Mouse (Mus musculus) right cerebral cortex, postnatal 25 days (tissue): ENCODE measurements around the gene Zfp131.
"Not testable (repeated sequence)": the region's sequence is repeated elsewhere in the genome, so short reads cannot be mapped to it uniquely, and the experiment has no call there.

ENCODE experiments used
- DNase-seq: peaks from one replicate; pipeline ENCODE4 v3.0.0; 2022

The Zfp131 gene

DNA sequence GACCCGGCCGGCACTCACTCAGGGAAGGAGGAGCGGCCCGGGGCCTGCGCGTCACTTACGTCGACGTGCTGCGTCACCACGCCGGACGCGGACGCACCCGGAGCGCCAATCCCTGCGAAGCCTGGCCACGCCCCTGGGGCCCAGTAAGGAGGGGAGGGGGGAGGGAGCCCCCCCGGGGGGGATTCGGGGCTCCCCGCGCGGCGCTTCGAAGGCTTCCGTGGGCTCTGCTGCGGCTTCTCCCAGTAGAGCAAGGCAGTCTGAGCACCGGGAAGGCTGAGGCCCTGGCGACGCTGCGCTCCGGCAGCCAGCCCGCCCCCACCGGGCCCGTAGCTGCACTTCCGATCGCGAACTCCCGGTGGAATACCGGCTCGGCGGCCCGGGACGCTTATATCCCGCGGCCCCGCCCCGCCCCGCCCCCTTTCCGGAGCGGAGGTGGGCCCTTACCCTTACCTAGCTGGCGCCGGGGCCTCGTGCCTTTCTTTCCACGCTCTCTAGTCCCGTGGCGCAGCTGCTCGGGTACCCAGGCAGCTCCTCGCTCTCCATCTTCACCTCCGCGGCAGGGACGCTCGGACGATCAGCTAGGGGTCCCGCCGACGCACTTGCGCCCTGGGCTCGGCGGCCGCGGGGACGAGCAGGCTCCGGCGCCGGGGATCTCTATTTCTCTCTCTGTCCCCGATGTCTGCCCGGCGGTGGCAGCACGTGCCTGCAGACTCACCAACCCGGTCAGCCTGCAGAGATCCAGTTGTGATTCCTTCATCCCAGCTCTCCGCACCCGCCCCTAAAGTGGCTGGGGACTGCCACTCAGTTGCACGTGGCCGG, at the start of gene Zfp131:
Gene Zfp131, minus strand, starts transcription at position 129 of the 819 bp plus-strand sequence.
- DNase-seq = peak; percentile 93

DNA sequence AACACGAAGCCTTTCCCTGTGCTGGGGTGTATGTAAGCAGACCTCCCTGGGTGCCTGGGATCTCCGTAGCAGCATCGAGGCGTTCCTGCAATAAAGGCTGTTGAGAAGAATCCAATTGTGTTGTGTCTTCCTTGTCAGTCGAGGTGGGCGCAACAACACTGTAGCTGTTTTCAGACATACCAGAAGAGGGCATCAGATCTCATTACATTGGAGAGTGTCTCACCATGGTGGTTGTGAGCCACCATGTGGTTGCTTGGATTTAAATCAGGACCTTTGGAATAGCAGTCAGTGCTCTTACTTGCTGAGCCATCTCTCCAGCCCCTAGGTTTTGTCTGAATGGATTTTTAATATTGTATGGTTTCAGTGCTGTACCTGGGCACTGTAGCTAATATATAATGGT, 49.3 kb upstream of the Zfp131 start:
- DNase-seq = not testable (repeated sequence)

GRCm38 (mm10) chr13:119837719-119838337, 47.1 kb upstream of the Zfp131 start:
- DNase-seq = peak; percentile 8

DNA sequence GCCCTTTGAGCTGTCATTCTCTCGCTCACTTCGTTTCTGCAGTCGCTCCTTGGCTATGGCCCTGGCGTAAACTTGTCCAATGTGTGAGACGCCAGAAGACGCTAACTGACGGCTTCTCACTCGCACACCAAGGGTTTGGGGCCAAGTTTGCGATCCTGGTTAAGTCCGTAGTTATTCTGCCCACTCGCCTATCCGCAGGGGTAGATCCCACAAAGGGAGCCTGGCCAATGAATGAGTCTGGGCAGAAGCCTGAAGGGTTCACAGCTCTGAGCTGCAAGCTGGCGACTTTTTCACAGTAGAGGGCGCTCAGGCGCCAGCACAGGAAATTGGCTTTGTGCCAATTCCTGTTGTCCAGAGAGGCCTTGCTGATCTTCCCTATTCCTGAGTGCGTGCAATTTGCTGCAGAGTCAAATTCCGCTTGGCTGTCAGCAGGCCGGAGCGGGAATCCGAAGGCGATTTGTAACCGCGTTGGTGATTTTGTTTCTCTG, 45.7 kb upstream of the Zfp131 start:
- DNase-seq = peak; percentile 4

GRCm38 (mm10) chr13:119835320-119836056, 44.8 kb upstream of the Zfp131 start, which contains the start of gene D13Ertd608e:
Gene D13Ertd608e, plus strand, starts transcription at chr13:119836006.
- DNase-seq = peak; percentile 12

DNA sequence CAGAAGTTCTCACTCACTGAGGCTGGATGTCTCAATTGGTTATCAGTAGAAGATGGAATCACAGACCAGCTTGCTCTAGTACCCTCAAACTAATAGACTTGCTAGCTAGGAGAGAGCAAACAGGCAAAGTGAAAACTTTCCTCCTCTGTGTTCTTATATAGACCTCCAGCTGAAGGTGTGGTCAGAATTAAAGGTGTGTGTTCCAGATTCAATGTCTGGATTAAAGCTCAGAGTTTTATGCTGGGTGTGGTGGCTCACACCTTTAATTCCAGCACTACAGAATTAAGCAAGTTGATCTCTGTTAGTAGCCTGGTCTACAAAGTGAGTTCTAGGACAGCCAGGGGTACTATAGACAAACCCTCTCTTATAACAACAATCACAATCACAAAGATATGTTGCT, 39.4 kb upstream of the Zfp131 start, which contains the start of gene AF067063:
Gene AF067063, minus strand, starts transcription at position 101 of the 400 bp plus-strand sequence.
- not testable (repeated sequence) for DNase-seq

GRCm38 (mm10) chr13:119817579-119818206, 27.0 kb upstream of the Zfp131 start:
- DNase-seq = no peak

DNA sequence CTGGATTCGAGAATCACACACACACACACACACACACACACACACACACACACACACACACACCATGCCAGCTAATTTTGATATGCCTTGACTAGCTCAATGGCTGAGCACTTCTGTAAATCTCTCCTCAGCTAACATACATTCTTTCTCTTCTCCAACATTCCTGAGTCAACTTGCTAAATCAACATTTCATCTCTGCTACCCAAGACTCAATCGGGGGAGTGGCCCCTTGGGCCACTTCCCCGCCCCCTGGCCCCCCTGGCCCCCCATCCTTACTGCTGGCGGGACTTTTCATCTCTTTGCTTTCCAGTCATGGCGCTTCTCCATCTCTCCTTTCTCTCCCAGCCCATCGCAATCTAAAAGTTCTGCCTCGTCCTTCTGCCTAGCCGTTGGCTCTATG, 26.1 kb upstream of the Zfp131 start:
- no peak for DNase-seq

DNA sequence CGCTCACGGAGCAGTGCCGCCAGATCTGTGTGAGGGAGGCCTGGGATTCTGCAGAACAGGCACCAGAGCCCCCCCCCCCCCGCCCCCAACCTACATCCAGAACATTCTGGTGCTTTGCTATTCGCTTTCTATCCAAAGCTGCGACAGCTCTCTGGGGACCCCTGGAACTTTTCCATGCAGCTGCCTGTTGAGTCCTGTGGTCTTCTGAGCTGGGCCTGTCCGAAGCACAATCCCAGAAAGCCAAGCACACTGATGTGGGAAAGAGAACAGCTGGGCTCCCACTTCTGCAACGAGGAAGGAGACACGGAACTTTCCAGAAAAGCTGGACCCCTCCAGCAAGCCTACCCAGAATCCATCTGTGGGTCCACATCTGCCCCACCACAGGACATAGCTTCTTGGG, 19.3 kb upstream of the Zfp131 start:
- DNase-seq = no peak

DNA sequence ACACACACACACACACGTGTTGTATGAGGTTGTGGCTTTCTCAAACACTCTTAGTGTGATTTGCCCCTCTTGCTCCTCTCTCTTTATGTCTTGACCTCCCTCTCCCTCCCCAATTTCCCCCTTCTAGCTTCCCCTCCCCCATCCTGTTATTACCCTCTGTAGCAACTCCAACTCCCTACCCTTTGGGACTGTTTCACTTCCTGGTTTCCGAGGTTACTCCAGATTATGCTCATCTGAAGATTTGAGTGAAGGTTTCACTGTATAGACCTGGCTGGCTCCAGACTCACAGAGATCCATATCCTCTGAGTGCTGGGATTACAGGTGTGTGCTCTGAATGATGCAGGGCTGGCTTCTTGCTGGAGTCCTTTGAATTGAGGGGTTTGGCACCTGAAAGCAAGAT, 18.2 kb upstream of the Zfp131 start:
- DNase-seq = no peak

- DNase-seq = no peak
Observed at GRCm38 (mm10) chr13:119797656-119798055, 7.0 kb upstream of the Zfp131 start.

- no peak for DNase-seq
Observed at GRCm38 (mm10) chr13:119792791-119793404, 2.2 kb upstream of the Zfp131 start.

DNA sequence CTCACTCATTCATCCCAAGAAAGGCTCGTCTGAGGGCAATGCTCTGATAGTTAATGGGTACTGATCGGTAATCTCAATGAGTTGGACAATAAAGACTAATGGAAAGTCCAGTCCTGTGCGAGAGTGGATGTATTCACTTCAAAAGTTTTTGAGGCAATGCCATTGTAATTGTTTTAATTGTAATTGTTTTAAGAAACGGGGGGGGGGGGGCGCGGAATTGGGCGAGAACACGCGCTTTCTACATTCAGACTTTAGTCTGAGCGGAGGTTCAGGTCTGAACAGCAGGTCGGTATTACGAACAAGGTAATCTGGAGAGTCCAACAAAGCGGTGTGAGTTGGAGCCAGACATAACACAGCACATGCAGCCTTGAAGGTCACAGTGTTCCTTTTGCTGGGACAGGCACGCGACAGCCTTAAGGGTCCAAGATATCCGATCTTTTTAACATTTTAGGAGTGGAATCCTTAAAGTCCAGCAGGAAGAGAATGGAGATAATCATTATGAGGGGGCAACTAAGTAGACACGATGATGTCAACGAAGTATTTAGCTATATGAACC, 969 bp upstream of the Zfp131 start:
- no peak for DNase-seq

GRCm38 (mm10) chr13:119789851-119790717, 605 bp downstream of the Zfp131 start:
- DNase-seq = peak; percentile 56

DNA sequence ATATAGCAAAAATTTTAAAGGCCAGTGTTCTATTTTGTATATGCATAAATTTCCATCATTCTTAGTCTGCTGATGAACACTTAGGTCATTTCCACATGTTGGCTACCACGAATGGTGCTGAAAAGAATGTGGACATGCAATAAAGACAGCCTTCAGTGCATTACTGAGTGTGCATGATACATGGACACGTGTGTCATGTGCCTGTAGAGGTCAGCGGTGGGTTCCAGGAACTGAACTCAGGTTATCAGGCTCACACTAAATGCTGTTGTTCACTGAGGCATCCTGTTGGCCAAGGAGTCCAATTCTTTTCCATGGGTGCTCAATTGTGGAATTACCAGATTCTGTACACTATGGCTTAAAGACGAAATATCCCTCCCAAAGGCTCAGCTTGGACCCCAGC, 7.1 kb downstream of the Zfp131 start:
- DNase-seq = no peak

GRCm38 (mm10) chr13:119768541-119768940, 22.1 kb downstream of the Zfp131 start:
- DNase-seq = no peak

DNA sequence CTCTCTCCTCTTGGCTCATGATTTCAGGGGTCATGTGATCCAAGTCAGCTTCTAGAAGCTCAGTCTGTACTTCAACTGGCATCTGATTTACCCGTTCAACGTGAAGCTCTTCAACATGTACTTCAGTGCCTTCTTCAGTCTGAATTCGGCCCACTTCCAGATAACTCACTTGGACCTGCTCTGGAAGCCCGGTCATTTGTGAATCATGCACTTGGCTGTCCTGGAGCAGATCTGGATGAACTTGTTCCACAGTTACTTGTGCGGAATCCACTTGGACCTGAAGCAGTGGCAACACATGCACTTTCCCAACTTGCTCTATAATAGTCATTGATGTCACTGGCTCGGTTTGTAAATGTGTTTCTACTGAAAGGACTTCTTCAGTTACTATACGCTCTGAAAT, 24.2 kb downstream of the Zfp131 start:
- no peak for DNase-seq

GRCm38 (mm10) chr13:119756831-119757230, 33.9 kb downstream of the Zfp131 start:
- DNase-seq = no peak

DNA sequence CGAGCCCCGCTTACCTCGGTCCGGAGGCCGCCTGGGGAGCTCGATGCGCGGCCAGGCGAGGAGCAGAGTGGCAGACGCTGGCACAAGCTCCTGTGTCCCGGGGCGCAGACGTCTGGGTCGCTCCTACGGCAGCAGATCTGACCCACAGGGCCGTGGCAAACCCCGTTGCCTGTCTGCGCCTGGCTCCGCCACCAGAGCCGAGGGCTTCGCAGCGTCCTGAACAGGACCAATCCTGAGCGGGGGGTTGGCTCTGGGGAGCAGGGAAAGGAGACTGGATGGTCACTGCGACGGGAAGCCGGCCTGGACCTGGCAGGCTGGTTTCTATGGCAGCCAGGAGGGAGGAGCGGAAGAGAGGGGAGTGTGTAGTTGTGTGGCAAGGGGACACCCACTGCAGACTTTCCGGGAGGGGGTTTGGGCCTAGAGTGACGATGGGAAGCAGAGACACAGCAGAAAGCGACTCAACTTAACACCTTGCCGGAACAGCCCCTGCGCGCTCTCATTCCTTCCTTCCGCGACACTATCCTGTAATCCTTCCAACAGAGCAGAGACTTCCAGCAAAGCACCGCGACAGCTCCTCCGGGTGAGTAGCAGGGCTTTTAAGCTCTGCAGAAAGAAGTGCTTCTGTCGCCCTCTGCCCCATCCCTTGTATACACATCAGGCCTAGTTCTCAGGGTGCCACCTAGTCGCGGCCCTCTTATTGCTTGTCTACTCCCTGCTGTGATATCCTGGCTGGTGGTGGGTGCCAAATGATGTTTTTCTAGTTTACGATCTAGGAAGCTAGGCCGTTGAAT, 34.8 kb downstream of the Zfp131 start, which contains the start of gene Nim1k:
Gene Nim1k, minus strand, starts transcription at position 202 of the 791 bp plus-strand sequence.
- peak; percentile 85 for DNase-seq

DNA sequence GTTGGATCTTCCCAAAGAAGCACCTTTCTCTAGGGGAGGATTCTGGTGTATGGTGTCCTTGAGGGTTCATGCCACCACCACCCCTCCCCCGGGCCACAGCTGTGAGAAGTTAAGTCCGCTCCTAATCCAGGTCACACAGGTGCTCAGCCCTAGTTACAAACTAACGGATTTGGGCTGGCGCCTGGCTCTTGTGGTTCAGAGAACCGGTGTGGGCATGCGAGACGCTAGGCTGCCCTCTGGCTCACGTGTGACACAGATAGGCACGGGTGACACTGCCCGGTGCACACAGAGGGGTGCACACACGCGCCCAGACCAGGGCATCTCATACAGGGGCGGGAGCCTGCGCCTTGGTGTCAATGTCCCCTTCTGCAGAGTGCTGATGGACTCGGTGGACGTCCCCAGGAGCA, 35.5 kb downstream of the Zfp131 start:
- DNase-seq = peak; percentile 46
